Mouse (Mus musculus) forebrain, embryonic 12.5 days (tissue): Measurements from ENCODE around the gene Sh3bgrl3. TPM values are rescaled to one million over a fixed set of nuclear protein-coding genes. Genes with fewer than 3 reads are reported as not detected.

ENCODE experiments used
- ATAC-seq: fragments of 200-750 bp; cut with Nextera tagmentation; 2 replicates; pipeline ENCODE4 v1.8.0; 2017; ENCODE audit warnings: moderate TSS enrichment; ENCODE audit not compliant: low FRiP score
- H3K27ac ChIP-seq: fragments of 300-500 bp; sonication (generic); 2 replicates; pipeline ENCODE4 v1.5.1; 2016; ENCODE audit warnings: mild to moderate bottlenecking
- H3K27me3 ChIP-seq: fragments of 300-500 bp; sonication (generic); 2 replicates; pipeline ENCODE4 v1.6.1; 2016; ENCODE audit warnings: mild to moderate bottlenecking
- H3K36me3 ChIP-seq: fragments of 300-500 bp; sonication (generic); replicated peaks from 2 replicates; pipeline ENCODE4 v1.6.1; 2016; ENCODE audit warnings: mild to moderate bottlenecking
- H3K4me1 ChIP-seq: fragments of 300-500 bp; sonication (generic); 2 replicates; pipeline ENCODE4 v1.6.1; 2016
- H3K4me2 ChIP-seq: fragments of 300-500 bp; sonication (generic); 2 replicates; pipeline ENCODE4 v1.6.1; 2016; ENCODE audit warnings: mild to moderate bottlenecking, moderate library complexity
- H3K4me3 ChIP-seq: fragments of 300-500 bp; sonication (generic); replicated peaks from 2 replicates; pipeline ENCODE4 v1.5.1; 2016; ENCODE audit warnings: mild to moderate bottlenecking
- H3K9ac ChIP-seq: fragments of 300-500 bp; sonication (generic); 2 replicates; pipeline ENCODE4 v1.6.1; 2016; ENCODE audit warnings: mild to moderate bottlenecking
- H3K9me3 ChIP-seq: fragments of 300-500 bp; sonication (generic); 2 replicates; pipeline ENCODE4 v1.6.1; 2016
- WGBS: fragments of 180-500 bp; shearing (Covaris S2); methylation state at CpG from one replicate; pipeline ENCODE4 v1.1.7; 2016; 5-methylcytosine and 5-hydroxymethylcytosine counted together
- polyA plus RNA-seq: library from polyadenylated mRNA; unstranded; fragments of >200 nt; fragmentation: Nextera tagmentation; extraction: Ambion mirVana; gene quantifications from 2 replicates; pipeline ENCODE4 v1.2.1, GENCODE M21; 2016

Gene Sh3bgrl3
- polyA plus RNA-seq, 1 experiment from 2014 or later, result 257 TPM

DNA sequence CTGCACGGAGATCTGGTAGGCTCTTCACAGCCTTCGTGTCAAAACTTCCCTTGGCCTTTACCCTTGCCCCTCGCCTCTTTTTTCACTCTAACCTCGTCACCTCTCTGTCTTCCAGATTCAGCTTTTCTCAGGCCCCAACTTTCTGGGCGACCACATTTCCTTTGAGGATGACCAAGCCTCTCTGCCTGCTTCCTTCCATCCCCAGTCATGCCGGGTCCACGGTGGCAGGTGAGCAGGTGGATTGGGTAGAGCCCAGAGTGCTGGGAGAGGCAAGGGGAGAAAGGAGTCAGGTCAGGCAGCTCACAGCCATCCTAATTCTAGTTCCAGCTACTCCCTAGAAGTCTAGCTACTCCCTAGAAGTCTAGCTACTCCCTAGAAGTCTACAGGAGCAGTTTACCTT is 46.1 kb downstream of the Sh3bgrl3 start:
- Histone ChIP-seq H3K27ac (no peak overlapping the region), H3K4me1 (peaks cover 14% of the 10 kb centered on the region), H3K9ac (peak overlapping the region; percentile 38; the same call in 1 of the 2 replicates), H3K4me3 (peak overlapping the region; percentile 48), H3K9me3 (no peaks in the 10 kb centered on the region), H3K36me3 (no peaks in the 10 kb centered on the region), H3K4me2 (peak overlapping the region; percentile 84), H3K27me3 (peaks cover 30% of the 10 kb centered on the region)
- WGBS, result 15% methylated on average over 7 of the region's 7 CpGs
- ATAC-seq, result no peak

GRCm38 (mm10) chr4:134081730-134082386 is 46.7 kb downstream of the Sh3bgrl3 start:
- H3K27me3 ChIP-seq, result peaks cover 30% of the 10 kb centered on the region
- H3K9me3 ChIP-seq, result no peaks in the 10 kb centered on the region
- peak; percentile 55 for ATAC-seq
- under 1% methylated on average over 41 of the region's 41 CpGs for WGBS
- peak overlapping the region; percentile 84 for H3K4me2 ChIP-seq
- H3K4me1 ChIP-seq, result peaks cover 14% of the 10 kb centered on the region
- peak overlapping the region; percentile 48 for H3K4me3 ChIP-seq
- H3K36me3 ChIP-seq, result no peaks in the 10 kb centered on the region
- peak overlapping the region; percentile 38 for H3K9ac ChIP-seq
- no peak overlapping the region for H3K27ac ChIP-seq

GRCm38 (mm10) chr4:134080674-134081073 is 47.9 kb downstream of the Sh3bgrl3 start:
- H3K27me3 ChIP-seq, result peaks cover 30% of the 10 kb centered on the region
- no peaks in the 10 kb centered on the region for H3K36me3 ChIP-seq
- H3K4me1 ChIP-seq, result peaks cover 14% of the 10 kb centered on the region
- WGBS, result 72% methylated on average over 4 of the region's 4 CpGs
- no peak overlapping the region for H3K27ac ChIP-seq
- no peak overlapping the region for H3K4me2 ChIP-seq
- no peak for ATAC-seq
- no peaks in the 10 kb centered on the region for H3K9me3 ChIP-seq
- no peak overlapping the region for H3K4me3 ChIP-seq
- H3K9ac ChIP-seq, result no peak overlapping the region

- Histone ChIP-seq H3K36me3 (no peaks in the 10 kb centered on the region), H3K27me3 (peaks cover 30% of the 10 kb centered on the region), H3K4me1 (peaks cover 14% of the 10 kb centered on the region), H3K9ac (no peak overlapping the region), H3K27ac (no peak overlapping the region), H3K4me2 (no peak overlapping the region), H3K4me3 (no peak overlapping the region), H3K9me3 (no peaks in the 10 kb centered on the region)
- WGBS, result 17% methylated on average over 3 of the region's 3 CpGs
- peak; percentile 55; the same call in 1 of the 2 replicates for ATAC-seq
Observed at GRCm38 (mm10) chr4:134078694-134079093, 49.9 kb downstream of the Sh3bgrl3 start.

Other genes with a start within 250 kb of the Sh3bgrl3 start
- 22.6 and 26.0 TPM in 2 replicates for gene Rps6ka1, start 241.0 kb downstream of the Sh3bgrl3 start, polyA plus RNA-seq
- gene Hmgn2, start 160.1 kb downstream of the Sh3bgrl3 start, polyA plus RNA-seq, result 3,644 and 3,855 TPM in 2 replicates
- gene Dhdds, start 127.9 kb downstream of the Sh3bgrl3 start, polyA plus RNA-seq, result 45.5 and 48.6 TPM in 2 replicates
- gene Lin28a, start 109.9 kb downstream of the Sh3bgrl3 start, polyA plus RNA-seq, result 0.92 and 1.5 TPM in 2 replicates
- not detected in 2 replicates for gene Zfp683, start 75.0 kb downstream of the Sh3bgrl3 start, polyA plus RNA-seq
- 0.62 and 0.96 TPM in 2 replicates for gene Crybg2, start 68.0 kb downstream of the Sh3bgrl3 start, polyA plus RNA-seq
- gene Cd52, start 33.7 kb downstream of the Sh3bgrl3 start, polyA plus RNA-seq, result 3.8 and 3.9 TPM in 2 replicates
- gene Ubxn11, start 26.2 kb downstream of the Sh3bgrl3 start, polyA plus RNA-seq, result 5.8 and 7.9 TPM in 2 replicates
- 30.5 and 32.3 TPM in 2 replicates for gene Cep85, start 58.3 kb upstream of the Sh3bgrl3 start, polyA plus RNA-seq
- not detected in 2 replicates for gene Gm7534, start 74.2 kb upstream of the Sh3bgrl3 start, polyA plus RNA-seq
- gene Catsper4, start 98.6 kb upstream of the Sh3bgrl3 start, polyA plus RNA-seq, result not detected in 2 replicates
- gene Cnksr1, start 109.6 kb upstream of the Sh3bgrl3 start, polyA plus RNA-seq, result 0.10 and 0.35 TPM in 2 replicates
- gene E130218I03Rik, start 114.9 kb upstream of the Sh3bgrl3 start, polyA plus RNA-seq, result 0.52 and 0.74 TPM in 2 replicates
- gene Zfp593, start 116.8 kb upstream of the Sh3bgrl3 start, polyA plus RNA-seq, result 18.5 and 20.4 TPM in 2 replicates
- gene Gm30191, start 118.1 kb upstream of the Sh3bgrl3 start, polyA plus RNA-seq, result not detected in 2 replicates
- 4.1 and 5.2 TPM in 2 replicates for gene Grrp1, start 125.3 kb upstream of the Sh3bgrl3 start, polyA plus RNA-seq
- gene Pdik1l, start 159.1 kb upstream of the Sh3bgrl3 start, polyA plus RNA-seq, result 33.3 and 34.8 TPM in 2 replicates
- gene Trim63, start 186.3 kb upstream of the Sh3bgrl3 start, polyA plus RNA-seq, result 0.17 and 0.27 TPM in 2 replicates
- gene Slc30a2, start 214.4 kb upstream of the Sh3bgrl3 start, polyA plus RNA-seq, result not detected in 2 replicates